Mouse (Mus musculus) adrenal gland, adult (tissue): ENCODE measurements around the gene Gm20388.
A peak's percentile ranks its signal among the peaks of the same experiment; 100 is the strongest.

ENCODE experiments used
- DNase-seq, 2 experiments: peaks; one replicate each; pipeline ENCODE4 v3.0.0; 2022 to 2023; ENCODE audit warnings: low spot score in 1 of 2; ENCODE audit not compliant: inconsistent age in 2 of 2

Gm20388 gene

GRCm38 (mm10) chr8:122961458-122961857 is 3050.8 kb downstream of the Gm20388 start:
- DNase-seq = peak in 1 of 2 experiments; percentile 54

DNA sequence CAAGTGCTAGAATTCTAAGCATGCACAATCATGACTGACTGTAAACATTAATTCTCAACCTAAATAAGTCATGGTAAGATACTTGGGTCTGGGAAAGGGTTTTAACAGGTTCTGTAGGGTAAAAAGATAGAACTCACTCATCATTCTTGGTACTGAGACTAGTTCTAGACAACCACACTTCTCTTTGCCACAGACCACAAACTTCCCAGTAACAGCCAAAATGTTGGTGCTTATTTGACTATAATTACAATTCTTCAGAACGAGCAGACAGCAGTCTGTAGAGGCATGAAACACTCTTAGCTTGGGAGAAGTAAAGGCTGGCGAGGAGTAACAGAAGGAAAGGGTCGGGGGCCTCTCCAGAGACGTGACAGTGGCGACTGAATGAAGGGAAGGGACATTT is 3051.4 kb downstream of the Gm20388 start:
- DNase-seq = no peak

DNA sequence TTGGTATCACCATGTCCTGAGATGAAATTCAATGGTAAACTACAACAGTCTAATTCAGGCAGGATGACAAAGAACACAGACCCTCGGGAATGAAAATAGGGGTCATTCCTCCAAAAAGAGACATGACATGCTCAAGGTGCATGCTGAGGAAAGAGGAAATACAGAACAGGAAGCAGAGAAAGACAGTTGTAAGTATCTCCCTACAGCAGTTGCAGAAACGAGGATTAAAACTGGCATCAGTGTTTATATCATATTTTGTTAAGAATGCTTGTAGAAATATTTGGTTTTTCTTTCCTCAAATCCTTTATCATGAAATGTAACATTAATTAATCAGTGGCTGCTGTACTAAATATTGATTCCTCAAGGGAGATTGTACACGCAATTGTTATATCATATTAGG is 3056.0 kb downstream of the Gm20388 start:
- no peak for DNase-seq

GRCm38 (mm10) chr8:122968145-122968544 is 3057.5 kb downstream of the Gm20388 start:
- no peak for DNase-seq

DNA sequence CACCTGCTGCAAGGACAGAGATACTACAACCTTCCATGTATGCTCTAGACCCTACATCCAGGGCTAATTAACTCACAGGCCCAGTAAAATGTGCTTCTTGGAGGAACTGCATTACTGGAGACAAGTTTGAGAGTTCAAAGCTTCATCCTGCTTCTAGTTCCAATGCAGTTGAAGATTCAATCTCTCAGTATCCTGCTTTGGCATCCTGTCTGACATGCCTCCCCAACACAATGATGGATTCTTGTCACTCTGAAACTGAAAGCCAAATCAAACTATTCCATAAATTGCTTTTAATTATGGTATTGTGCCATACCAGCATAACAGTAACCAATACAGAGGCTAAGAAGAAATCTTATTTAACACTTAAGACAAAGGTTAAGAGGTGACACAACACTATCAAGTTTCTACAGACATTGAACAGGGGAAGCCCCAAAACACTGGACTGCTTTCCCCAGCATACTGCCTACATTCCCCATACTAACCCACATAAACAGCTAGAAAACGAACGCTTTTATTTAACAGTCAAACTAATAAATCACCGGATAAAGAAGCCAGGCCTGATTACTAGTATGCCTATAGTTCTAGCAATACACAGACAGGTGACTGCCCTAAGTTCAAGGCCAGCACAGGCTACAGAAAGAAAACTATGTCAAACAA is 3059.5 kb downstream of the Gm20388 start:
- no peak for DNase-seq

DNA sequence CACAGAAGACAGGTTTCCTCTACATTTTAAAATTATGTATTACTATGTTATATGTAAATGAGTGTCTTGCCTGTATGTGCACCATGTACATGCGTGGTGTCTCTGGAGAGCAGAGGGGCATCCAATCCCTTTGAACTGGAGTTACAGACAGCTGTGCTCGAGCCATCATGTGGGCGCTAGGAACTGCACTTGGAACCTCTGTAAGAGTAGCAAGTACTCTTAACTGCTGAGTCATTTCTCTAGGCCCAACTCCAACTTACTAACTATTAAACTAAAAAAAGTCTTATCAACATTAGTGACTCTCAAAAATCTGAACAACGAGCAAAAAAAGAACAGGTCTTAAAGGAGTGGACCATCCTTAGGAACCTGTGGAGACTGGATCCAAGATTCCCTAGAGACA is 3065.4 kb downstream of the Gm20388 start:
- DNase-seq = peak in 1 of 2 experiments; percentile 67

GRCm38 (mm10) chr8:122979424-122979823 is 3068.8 kb downstream of the Gm20388 start:
- no peak for DNase-seq

DNA sequence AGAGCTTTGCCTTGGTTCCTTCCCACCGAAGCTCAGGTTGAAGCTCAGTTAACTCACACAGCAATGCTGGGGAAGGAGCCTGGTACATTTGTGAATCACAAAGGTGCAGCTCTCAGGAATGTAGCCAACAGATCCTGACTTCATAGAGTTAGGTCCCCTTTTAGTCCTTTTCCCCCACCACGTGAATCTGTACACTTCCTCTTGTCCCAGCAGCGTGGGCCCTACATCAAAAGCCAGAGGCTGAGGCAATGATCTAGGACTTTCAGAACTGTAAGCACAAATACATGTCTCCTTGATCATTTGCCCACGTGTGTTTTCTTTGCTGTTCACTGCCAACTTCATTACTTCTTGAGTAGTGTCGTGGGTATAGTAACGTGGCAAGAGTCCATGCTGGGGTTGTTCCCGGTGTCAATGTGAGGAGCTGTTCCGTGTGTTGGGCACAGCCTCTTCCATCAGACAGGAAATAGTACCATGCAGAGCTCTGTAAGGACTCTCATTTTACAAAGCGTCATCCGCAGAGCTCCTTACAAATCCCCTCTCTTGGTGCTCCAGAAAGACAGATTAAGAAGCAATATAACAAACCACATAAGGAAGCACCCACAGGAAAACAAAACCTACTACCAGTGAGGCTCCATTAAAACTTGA is 3069.3 kb downstream of the Gm20388 start:
- no peak for DNase-seq

GRCm38 (mm10) chr8:122981646-122982045 is 3071.0 kb downstream of the Gm20388 start:
- no peak for DNase-seq

- no peak for DNase-seq
Observed at GRCm38 (mm10) chr8:122983178-122983942, 3072.7 kb downstream of the Gm20388 start.

DNA sequence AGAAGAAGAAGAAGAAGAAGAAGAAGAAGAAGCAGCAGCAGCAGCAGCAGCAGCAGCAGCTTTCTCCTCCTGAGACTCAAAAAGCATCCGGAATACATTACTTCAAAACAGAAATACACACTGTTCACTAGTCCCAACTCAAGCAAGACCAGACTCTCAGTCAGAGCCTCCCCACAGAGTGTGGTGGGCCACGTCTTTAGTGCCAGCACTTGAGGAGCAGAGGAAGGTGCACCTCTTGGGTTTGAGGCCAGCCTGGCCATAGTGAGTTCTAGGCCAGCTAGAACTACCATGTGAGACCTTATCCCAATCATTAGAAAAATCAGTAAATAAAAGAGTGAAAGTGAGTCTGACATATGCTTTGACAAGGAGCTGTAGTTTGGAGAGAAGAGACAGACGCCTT is 3073.5 kb downstream of the Gm20388 start:
- no peak for DNase-seq

- no peak for DNase-seq
Observed at GRCm38 (mm10) chr8:122986501-122987184, 3076.0 kb downstream of the Gm20388 start.

- DNase-seq = peak in 1 of 2 experiments; percentile 59
Observed at GRCm38 (mm10) chr8:122987255-122987654, 3076.6 kb downstream of the Gm20388 start.

GRCm38 (mm10) chr8:122988955-122989354 is 3078.3 kb downstream of the Gm20388 start:
- peak in 1 of 2 experiments; percentile 33 for DNase-seq

GRCm38 (mm10) chr8:122989976-122990375 is 3079.3 kb downstream of the Gm20388 start:
- peak in 1 of 2 experiments; percentile 39 for DNase-seq

DNA sequence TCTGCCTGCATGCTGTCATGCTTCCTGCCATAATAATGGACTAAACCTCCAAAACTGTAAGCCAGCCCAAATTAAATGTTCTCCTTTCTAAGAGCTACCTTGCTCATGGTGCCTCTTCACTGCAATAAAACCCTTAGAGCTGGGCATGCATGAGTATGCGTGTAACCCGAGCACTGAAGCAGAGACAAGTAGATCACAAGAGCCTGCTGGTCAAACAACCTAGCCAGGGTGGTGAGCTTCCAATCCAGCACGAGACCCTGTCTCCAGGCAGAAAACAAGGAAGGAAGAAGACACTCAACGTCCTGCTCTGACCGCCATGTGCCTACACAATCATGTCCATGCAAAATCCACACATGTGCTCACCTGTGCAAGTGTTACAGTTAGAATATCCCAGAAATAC is 3080.7 kb downstream of the Gm20388 start:
- DNase-seq = no peak

GRCm38 (mm10) chr8:122992296-122992695 is 3081.7 kb downstream of the Gm20388 start:
- no peak for DNase-seq

DNA sequence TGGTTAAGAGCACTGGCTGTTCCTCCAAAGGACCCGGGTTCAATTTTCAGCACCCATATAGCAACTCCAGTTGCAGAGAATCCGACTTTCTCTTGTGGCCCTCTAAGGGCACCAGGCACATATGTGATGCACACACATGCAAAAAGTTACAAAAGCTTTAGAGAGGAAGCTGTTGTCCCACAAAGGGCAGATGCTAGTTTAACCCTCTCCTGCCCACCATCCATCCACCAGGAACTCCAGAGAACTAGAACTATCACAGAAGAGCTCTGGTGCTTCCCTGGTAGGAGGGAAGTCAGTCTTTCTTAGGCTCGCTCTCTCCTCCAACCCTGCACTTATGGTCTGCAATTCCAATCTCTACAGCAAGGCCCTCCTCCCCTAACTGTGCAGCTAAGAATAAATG is 3082.4 kb downstream of the Gm20388 start:
- no peak for DNase-seq

- DNase-seq = peak in 1 of 2 experiments; percentile 38
Observed at GRCm38 (mm10) chr8:122993740-122994139, 3083.1 kb downstream of the Gm20388 start.

GRCm38 (mm10) chr8:122997963-122998362 is 3087.3 kb downstream of the Gm20388 start:
- DNase-seq = no peak

- DNase-seq = no peak
Observed at GRCm38 (mm10) chr8:123000311-123000710, 3089.7 kb downstream of the Gm20388 start.
